Mouse (Mus musculus) embryo, embryonic 11 days (tissue): ENCODE results near the gene Mbd5.

Experiments
- DNase-seq: peaks from one replicate; pipeline ENCODE4 v3.0.0-alpha.2; 2015

Mbd5 gene

DNA sequence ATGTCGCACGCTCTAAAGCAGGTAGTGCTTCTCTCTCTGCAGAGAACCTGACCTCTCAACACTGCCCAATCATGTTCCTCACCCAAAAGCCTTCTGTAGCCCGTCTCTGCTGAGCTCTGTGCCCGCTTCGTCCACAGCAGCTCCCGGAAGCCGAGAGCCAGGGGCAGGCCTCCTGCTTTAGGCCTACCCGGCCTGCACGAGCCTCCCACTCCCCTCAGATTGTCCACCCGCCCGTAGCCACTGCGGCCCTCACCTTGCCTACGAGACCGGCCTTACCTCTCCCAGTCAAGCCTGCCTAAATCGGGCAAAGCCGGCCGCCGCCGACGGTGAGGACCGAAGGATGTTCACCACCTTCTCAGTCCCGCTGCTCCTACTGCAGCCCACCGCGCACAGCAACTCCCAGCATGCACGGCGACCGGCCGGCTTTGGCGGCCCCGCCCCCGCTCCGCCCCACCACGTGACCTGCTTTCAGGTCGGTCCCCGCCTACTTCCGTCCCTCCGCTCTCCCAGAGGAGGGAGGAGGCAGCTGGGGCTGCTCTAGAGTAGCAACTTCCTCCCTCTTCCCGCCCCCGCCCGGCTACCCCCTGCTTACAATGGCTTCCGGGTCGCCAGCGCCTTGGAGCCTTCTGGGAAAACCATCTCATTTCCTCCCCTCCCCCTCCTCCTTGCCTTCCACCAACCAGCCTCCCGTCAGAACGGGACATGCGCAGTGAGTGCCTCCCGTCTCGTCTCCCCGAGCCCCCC, at the start of gene Mbd5:
Gene Mbd5 (plus strand): TSS at position 668 of the 744 bp plus-strand sequence.
- DNase-seq, result peak; percentile 98

DNA sequence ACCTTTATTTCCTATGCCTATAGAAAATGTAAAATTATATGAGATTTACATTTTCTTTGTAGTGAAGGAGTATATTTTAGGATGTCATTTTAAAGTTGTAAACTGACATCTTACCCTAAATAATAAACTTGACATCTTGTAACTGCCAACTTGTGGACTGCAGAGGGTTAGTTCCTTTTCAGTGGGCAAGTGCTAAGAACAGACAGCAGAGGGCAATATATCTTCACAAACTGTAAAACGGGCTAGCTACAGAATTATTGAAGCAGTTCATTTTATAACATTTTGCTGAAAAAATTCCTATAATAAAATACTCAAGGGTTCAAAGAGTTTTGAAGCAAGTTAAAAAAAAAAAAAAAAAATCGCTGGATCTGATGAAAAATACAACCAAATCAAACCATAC, 40.4 kb upstream of the Mbd5 start:
- peak; percentile 23 for DNase-seq

DNA sequence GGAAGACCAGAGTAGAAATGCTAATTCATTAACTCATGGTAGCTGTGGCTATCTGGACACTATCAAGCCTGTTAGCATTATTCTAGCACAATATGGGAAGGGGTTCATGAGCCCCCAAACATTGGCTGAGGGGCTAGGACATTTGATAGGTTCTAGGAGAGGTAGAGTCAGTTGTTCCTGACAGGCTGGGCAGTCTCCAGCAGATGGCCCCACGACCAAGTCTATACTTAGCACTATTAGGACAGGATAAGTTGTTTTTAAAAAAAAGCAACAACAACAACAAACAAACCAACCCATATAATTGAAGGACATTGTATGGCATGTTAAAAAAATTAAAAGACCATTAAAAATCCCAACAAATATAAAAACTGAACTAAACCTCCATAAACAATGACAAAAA, 35.1 kb upstream of the Mbd5 start:
- no peak for DNase-seq

DNA sequence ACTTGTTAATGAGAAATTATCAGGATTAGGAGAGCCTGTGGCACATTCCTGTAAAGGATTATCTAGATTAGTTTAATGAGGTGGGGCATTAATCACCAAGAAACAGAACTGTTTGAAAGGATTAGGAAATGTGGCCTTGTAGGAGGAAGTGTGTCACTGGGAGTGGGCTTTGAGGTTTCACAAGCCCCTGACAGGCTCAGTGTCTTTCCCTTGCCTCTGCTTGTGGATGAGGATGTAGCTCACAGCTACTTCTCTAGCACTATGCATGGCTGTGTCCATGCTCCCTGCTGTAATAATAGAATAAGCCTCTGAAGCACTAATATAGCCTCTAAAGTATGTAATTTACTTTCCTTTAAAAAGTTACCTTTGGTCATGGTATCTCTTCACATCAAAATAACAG, 33.5 kb upstream of the Mbd5 start:
- DNase-seq, result no peak

DNA sequence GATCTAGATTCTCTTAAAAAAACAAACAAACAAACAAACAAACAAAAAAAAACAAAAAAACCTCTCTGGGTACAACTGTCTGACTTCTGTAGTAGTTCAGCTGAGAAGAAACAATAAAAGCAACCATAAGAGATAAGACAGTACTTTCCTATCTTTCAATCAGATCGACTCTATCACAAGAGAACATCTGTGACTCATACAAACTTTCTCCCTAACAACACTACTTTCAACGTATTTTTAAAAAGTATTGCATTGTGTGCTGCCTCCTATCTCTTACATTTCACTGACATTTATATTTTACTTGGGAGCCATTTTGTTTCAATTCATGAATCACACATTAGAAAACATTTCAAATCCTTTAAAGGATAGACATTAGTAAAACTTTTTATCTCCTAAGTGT, 14.2 kb upstream of the Mbd5 start:
- DNase-seq, result no peak

DNA sequence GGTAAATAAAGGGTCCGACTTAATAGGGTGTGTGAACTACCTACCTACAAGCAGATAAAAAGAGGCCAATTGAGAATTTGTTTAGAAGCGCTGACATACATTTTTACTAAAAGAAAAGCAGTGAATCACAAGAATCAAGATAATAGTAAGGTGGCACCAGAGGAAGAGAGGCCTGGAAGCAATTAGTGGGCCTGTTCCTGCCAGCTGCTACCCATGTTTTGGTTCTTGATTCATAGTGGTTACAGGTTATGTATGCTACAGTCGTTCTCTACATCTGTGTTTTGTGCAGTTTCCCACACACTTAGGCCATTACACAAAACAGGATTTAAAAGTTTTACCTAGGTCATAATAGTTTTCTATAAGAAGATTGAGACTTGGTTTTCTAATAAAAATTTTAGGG, 1.5 kb upstream of the Mbd5 start:
- DNase-seq, result peak; percentile 13

DNA sequence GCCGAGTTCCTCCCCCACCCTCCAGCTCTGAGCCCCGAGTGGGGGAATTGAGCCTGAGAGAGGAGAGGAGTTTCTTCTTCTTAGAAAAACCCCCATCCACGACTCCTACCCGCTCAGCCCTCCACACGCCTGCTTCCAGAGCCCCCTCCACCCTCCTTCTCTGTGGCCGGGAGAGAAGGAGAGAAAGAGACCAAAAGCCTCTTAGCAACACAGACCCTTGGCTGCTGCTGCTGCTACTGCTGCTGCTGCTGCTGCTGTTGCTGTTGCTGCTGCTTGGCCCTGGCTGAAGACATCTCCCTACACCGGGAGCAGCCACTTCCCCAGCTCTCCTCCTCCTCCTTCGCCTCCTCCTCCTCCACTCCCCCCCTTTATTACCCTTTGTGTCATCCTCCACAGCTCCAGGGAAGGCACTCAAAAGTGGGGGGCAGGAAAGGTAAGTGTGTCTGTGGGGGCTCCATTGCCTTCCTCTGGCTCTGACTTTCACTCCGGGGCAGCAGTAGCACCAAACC, 489 bp downstream of the Mbd5 start:
- peak; percentile 57 for DNase-seq

GRCm38 (mm10) chr2:48950252-48950315, 776 bp downstream of the Mbd5 start, which contains the start of gene Orc4:
Gene Orc4, minus strand, starts transcription at chr2:48950277.
- DNase-seq, result no peak

DNA sequence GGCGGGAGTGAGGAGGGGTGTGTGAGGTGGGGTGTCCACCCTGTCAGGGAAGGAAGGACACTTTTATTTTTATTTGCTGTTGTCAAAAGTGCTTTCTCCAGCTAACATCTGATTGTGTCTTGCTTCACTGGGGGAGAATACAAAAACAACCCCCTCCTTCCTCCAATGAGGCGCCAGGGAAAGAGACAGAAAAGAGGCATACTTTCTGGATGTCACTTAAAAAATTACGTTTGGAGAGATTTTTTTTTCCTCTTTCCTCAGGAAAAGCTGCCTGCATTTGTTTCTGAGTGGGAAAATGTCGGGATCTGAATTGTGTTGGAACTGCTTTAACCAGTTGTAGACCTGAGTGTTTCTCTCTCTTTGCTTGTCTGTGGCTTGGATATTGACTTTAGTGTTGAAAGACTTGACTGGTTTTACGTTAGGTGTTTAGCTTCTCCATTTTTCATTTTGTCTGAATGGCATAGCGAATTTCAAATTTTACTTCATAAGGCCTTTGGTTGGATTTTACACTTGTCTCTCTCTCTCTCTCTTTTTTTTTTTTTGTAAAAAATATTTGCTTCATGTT, 1.1 kb downstream of the Mbd5 start:
- peak; percentile 17 for DNase-seq

- DNase-seq, result no peak
These were observed 7.3 kb downstream of the Mbd5 start for GRCm38 (mm10) chr2:48956591-48956990.

- DNase-seq, result no peak
These were observed 29.6 kb downstream of the Mbd5 start for GRCm38 (mm10) chr2:48978920-48979319.

DNA sequence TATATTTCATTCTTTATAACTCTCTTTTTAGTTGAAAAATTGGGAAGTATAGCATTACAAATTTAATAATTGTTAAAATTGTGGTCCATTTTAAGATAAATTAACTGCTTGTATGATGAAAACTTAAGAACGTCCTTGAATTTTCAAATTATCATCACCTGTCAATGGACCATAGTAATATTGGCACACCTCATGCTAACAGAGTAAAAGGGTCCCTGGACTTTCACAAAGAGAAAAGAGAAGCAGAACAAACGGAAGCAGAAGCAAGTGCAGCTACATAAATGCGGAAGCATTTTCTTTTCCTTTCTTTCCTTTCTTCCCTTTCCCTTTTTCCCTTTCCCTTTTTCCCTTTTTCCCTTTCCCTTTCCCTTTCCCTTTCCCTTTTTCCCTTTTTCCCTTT, 41.0 kb downstream of the Mbd5 start:
- no peak for DNase-seq

DNA sequence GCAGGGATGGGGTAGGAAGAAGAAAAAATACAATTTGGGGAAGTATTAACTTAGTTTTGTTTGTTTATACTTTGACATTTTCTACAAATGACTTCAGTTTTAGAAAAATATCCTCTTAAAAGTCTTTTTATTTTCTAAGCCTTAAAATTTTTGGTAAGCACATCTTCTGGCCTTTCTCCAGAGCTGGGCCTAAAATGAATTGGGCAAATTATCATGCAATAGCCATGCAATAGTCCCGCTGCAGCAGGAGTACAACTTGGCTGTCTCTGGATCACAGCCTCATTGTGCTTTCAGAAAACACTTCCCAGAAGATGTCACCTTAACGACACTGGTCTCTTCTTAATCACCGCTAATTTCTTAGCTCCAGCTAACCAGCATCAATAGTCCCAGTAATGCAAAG, 91.2 kb downstream of the Mbd5 start:
- DNase-seq, result no peak

GRCm38 (mm10) chr2:49050030-49050429, 100.7 kb downstream of the Mbd5 start:
- no peak for DNase-seq

DNA sequence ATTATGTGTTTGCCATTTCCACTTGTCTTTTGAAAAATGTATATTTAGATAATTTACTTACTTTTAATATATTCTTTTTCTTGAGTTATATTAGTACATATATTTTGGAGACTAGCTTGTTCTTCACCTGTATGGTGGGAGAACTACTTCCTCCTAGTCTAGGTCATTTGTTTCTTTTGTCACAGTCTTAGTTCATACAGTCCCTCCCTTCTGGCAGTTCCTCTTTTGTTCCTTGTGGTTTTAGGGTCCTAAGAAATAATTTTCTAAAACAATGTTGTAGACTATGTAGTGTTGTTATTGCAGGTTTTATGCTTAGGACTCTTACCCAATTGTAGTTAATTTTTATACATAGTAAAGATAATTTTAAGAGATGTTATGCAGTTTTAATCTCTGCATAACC, 118.6 kb downstream of the Mbd5 start:
- DNase-seq, result no peak

DNA sequence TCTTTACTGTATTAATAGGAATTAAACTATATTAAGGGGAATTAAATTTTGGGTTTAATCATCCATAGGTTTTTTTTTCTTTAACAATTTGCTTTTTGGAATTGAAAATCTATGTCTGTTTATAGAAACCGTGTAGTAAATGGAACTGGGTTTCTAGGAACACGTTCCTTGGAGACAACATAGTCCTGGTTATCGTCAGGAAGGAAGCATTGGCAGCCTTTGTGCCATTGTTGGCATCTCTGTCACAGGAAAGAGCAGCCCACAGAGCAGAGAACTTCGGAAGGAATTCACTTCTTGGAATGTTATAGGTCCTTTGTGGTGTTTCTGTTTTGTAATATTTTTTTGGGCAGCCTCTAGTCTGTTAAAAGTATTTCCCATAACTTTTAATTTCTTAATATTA, 135.7 kb downstream of the Mbd5 start:
- DNase-seq, result no peak

GRCm38 (mm10) chr2:49090771-49091170, 141.5 kb downstream of the Mbd5 start:
- DNase-seq, result no peak

DNA sequence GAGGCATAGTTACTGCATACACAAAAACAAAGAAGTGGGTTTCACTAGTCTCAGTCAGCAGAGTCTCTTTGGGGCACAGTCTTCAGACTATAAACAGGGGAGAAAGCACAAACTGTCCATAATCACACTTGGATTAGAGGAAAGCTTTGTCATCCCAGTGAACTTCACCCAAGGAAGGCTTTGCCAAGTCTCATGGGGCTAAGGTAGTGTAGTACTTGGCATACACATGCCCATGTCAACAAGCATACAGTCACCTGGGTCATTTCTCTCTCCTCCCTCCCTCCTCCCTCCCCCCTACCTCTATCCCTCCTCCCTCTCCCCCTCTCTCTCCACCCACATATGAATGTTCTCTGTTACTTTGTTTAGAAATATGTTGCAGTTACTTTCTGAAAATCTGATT, 147.5 kb downstream of the Mbd5 start:
- no peak for DNase-seq

DNA sequence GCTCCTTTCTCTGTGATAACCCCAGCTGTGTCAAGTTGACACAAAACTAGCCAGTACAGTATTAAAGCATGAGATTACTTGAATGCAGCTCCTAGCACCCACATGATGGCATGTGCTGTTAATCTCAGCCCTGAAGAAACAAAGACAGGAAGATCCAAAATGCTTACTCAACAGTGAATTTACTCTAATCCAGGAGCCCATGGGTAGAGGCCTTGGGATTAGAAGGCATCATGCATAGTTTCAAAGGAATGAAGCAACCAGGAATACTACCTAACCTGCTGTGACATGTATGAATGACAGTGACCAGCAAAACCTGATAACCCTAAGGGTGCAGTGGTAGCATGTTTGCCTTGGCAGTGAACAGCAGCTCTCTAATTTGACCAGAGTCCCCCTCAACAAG, 159.6 kb downstream of the Mbd5 start:
- DNase-seq, result no peak

GRCm38 (mm10) chr2:49119875-49120274, 170.6 kb downstream of the Mbd5 start:
- no peak for DNase-seq

- no peak for DNase-seq
These were observed 172.3 kb downstream of the Mbd5 start for GRCm38 (mm10) chr2:49121603-49122002.

DNA sequence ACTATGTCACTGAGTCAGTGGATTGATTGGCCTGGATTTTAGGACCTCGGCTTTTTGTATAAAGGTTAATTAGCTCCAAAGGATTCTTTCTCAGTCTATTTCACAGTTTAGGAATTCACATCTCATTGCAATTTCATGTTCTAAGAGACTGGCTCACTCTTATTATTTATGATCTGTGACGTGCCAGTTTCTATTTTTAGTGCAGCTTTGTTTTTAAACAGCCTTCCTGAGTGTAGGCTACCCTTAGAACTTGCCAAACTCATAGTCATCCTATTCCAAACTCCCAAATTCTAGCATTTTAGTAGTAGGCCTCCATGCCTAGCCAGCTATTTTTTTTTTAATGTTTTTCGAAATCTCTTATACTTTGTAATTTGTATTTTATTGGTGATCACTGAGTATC, 192.9 kb downstream of the Mbd5 start:
- DNase-seq, result no peak

DNA sequence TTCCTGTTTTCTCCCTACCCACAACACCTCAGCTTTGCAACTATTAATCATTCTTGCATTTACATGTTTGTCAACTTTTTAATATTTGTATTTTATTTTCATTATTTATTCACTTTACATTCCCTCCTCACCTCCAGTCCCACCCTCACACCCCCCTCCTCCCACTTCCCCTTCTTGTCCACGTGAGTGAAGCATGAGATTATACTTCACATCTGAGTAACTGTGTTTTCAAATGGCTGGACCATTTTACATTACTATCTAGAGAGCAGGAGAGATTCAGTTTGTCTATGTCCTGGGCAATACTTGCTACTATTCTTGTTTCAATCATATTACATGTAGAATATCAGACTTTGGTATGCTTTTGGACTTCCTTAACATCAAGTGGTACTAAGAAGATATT, 204.3 kb downstream of the Mbd5 start:
- DNase-seq, result no peak

- DNase-seq, result no peak
These were observed 211.1 kb downstream of the Mbd5 start for GRCm38 (mm10) chr2:49160232-49160947.

DNA sequence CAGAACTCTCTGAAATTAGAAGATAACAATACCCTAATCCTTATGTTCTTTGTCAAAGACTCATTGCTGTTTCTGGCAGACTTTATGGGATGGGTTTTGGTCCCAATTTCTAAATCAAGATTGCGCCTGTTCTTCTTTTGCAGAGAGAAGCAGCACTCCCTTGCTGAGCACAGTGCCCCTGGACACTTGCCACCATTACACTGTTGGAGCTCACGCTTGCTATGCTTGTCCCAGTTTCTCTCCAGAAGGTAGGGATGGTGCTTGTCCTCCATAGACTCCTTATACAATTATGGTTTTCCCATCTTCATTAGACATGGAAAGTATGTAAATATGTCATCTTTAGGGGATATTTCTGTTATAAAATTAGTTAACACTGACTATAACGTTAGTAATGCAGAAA, 220.5 kb downstream of the Mbd5 start:
- no peak for DNase-seq
